32 mouse cellular contexts compared by ENCODE assay signal in genomic region chr3:85508717-85509279, GRCm38 (mm10).
"Had no signal": no experiment of that assay in that cellular context is flagged by ENCODE, and none has a peak within 500 bp of the region (broad histone marks: within the 10 kb centered on the region; RNA-seq: fewer than 3 reads in every experiment).

No protein-coding gene starts in this region.

- H3K4me3 ChIP-seq: limb, embryonic 10.5 days; limb, embryonic 12.5 days; limb, embryonic 13.5 days; limb, embryonic 15.5 days; liver, embryonic 12.5 days; liver, embryonic 13.5 days; liver, embryonic 15.5 days; lung, embryonic 15.5 days; megakaryocyte, embryonic 14.5 days; midbrain, embryonic 10.5 days; midbrain, embryonic 12.5 days; midbrain, embryonic 13.5 days; midbrain, embryonic 15.5 days; myocyte; neural tube, embryonic 12.5 days had no signal

- H3K9ac ChIP-seq: limb, embryonic 12.5 days; limb, embryonic 13.5 days; limb, embryonic 15.5 days; liver, embryonic 12.5 days; liver, embryonic 13.5 days; liver, embryonic 14.5 days; liver, embryonic 15.5 days; liver, postnatal 0 days; lung, embryonic 14.5 days; lung, embryonic 15.5 days; midbrain, embryonic 12.5 days; midbrain, embryonic 13.5 days; midbrain, embryonic 15.5 days; neural tube, embryonic 12.5 days had no signal

- H3K27me3 ChIP-seq: limb, embryonic 12.5 days; limb, embryonic 13.5 days; limb, embryonic 15.5 days; liver, embryonic 12.5 days; liver, embryonic 13.5 days; liver, embryonic 15.5 days; lung, embryonic 15.5 days; megakaryocyte, embryonic 14.5 days; midbrain, embryonic 12.5 days; midbrain, embryonic 13.5 days; midbrain, embryonic 15.5 days had no signal

- H3K4me1 ChIP-seq: limb, embryonic 10.5 days; limb, embryonic 12.5 days; limb, embryonic 13.5 days; limb, embryonic 15.5 days; liver, embryonic 12.5 days; liver, embryonic 13.5 days; liver, embryonic 15.5 days; lung, embryonic 15.5 days; megakaryocyte, embryonic 14.5 days; midbrain, embryonic 10.5 days; midbrain, embryonic 12.5 days; midbrain, embryonic 13.5 days; midbrain, embryonic 15.5 days; neural tube, embryonic 12.5 days had no signal

- H3K36me3 ChIP-seq: limb, embryonic 10.5 days; limb, embryonic 12.5 days; limb, embryonic 13.5 days; limb, embryonic 15.5 days; liver, embryonic 12.5 days; liver, embryonic 13.5 days; liver, embryonic 15.5 days; lung, embryonic 15.5 days; midbrain, embryonic 10.5 days; midbrain, embryonic 12.5 days; midbrain, embryonic 13.5 days; midbrain, embryonic 15.5 days; neural tube, embryonic 12.5 days had no signal

- H3K27ac ChIP-seq: limb, embryonic 10.5 days; limb, embryonic 12.5 days; limb, embryonic 13.5 days; limb, embryonic 15.5 days; liver, embryonic 12.5 days; liver, embryonic 13.5 days; liver, embryonic 14.5 days; liver, embryonic 15.5 days; lung, embryonic 15.5 days; macrophage; midbrain, embryonic 10.5 days; midbrain, embryonic 12.5 days; midbrain, embryonic 13.5 days; midbrain, embryonic 15.5 days; neural tube, embryonic 12.5 days had no signal

- H3K4me2 ChIP-seq: limb, embryonic 12.5 days; limb, embryonic 13.5 days; limb, embryonic 15.5 days; liver, embryonic 11.5 days; liver, embryonic 12.5 days; liver, embryonic 13.5 days; liver, embryonic 15.5 days; lung, embryonic 14.5 days; lung, embryonic 15.5 days; midbrain, embryonic 11.5 days; midbrain, embryonic 12.5 days; midbrain, embryonic 13.5 days; midbrain, embryonic 15.5 days; neural tube, embryonic 12.5 days had no signal

- H3K9me3 ChIP-seq: limb, embryonic 10.5 days; limb, embryonic 12.5 days; limb, embryonic 13.5 days; limb, embryonic 15.5 days; liver, embryonic 12.5 days; liver, embryonic 13.5 days; liver, embryonic 15.5 days; lung, embryonic 15.5 days; midbrain, embryonic 10.5 days; midbrain, embryonic 13.5 days; midbrain, embryonic 15.5 days; neural tube, embryonic 12.5 days had no signal

- DNase-seq: left cerebral cortex, postnatal 4 days; liver; liver, embryonic 13.5 days; liver, postnatal 0 days; lung, adult 18-20 months; lung, adult 2 months; lung, embryonic 14.5 days; lung, postnatal 10 days; lung, postnatal 14 days; lung, postnatal 36 days; lung, postnatal 4 days; midbrain, embryonic 14.5 days had no signal

- ATAC-seq: liver, embryonic 12.5 days; liver, postnatal 0 days; lung, postnatal 0 days; midbrain, embryonic 13.5 days; midbrain, embryonic 15.5 days; midbrain, embryonic 16.5 days had no signal
